In genomic region chr3:38201861-38202656, GRCm38 (mm10) we compare ENCODE assay signal across 9 mouse cellular contexts.
DNase-seq lines count a peak whose midpoint lies in the region; ATAC-seq lines count a peak whose summit lies in the region.
"Had no signal": no experiment of that assay in that cellular context is flagged by ENCODE, and none has a peak within 500 bp of the region (broad histone marks: within the 10 kb centered on the region; RNA-seq: fewer than 3 reads in every experiment).

No protein-coding gene starts in this region.

- H3K4me2 ChIP-seq in forebrain, embryonic 11.5 days (ENCODE audit: low read depth, low read length, severe bottlenecking): no peak overlapping the region
- H3K4me2 ChIP-seq: embryonic facial prominence, embryonic 12.5 days had no signal

- WGBS in forebrain, embryonic 11.5 days: 77% methylated on average over 10 of the region's 10 CpGs

- H3K36me3 ChIP-seq in forebrain, embryonic 11.5 days (ENCODE audit: control insufficient read depth, insufficient read depth, low read length): no peaks in the 10 kb centered on the region
- H3K36me3 ChIP-seq: embryonic facial prominence, embryonic 12.5 days had no signal

- no peak overlapping the region for H3K9ac ChIP-seq in forebrain, embryonic 11.5 days (ENCODE audit: low read length)
- H3K9ac ChIP-seq: embryonic facial prominence, embryonic 12.5 days had no signal

- peak; percentile 23 to 30 for DNase-seq in urinary bladder, adult 18-20 months (ENCODE audit: low spot score in 2 of 2)
- DNase-seq in urinary bladder, postnatal 10 days (ENCODE audit: low spot score): no peak
- peak; percentile 42 for DNase-seq in cerebellum, adult 8-10 months
- DNase-seq in gastrocnemius, postnatal 25 days: peak; percentile 61
- DNase-seq in kidney, postnatal 36 days: peak; percentile 81 to 92
- DNase-seq in lung, adult 18-20 months: peak; percentile 81 to 87
- peak; percentile 69 for DNase-seq in retina, postnatal 1 day
- DNase-seq in forebrain, embryonic 11.5 days (ENCODE audit: low spot score): no peak

- no peaks in the 10 kb centered on the region for H3K4me1 ChIP-seq in forebrain, embryonic 11.5 days (replicated peaks; ENCODE audit: control insufficient read depth, insufficient read depth, low read length)
- H3K4me1 ChIP-seq: embryonic facial prominence, embryonic 12.5 days had no signal

- H3K9me3 ChIP-seq in forebrain, embryonic 11.5 days (ENCODE audit: control insufficient read depth, low read length): no peaks in the 10 kb centered on the region

- no peak for ATAC-seq in forebrain, embryonic 11.5 days (replicated peaks; ENCODE audit: low FRiP score)

- no peak overlapping the region for H3K4me3 ChIP-seq in forebrain, embryonic 11.5 days (ENCODE audit: low read depth, low read length)
- H3K4me3 ChIP-seq: embryonic facial prominence, embryonic 12.5 days had no signal

- H3K27me3 ChIP-seq in forebrain, embryonic 11.5 days (ENCODE audit: control insufficient read depth, insufficient read depth, low read length): no peaks in the 10 kb centered on the region
- H3K27me3 ChIP-seq: embryonic facial prominence, embryonic 12.5 days had no signal

- no peak overlapping the region for H3K27ac ChIP-seq in forebrain, embryonic 11.5 days (ENCODE audit: low read depth, low read length)
- H3K27ac ChIP-seq: embryonic facial prominence, embryonic 12.5 days had no signal

Comparison
In these comparisons a context has a peak if more than half of its experiments do, and no peak if none do; other contexts are left out.
1. DNase-seq: peak in urinary bladder, adult 18-20 months (2 of 2), cerebellum, adult 8-10 months (single experiment), gastrocnemius, postnatal 25 days (single experiment), kidney, postnatal 36 days (2 of 2), lung, adult 18-20 months (2 of 2) and retina, postnatal 1 day (single experiment); none in urinary bladder, postnatal 10 days (single experiment) and forebrain, embryonic 11.5 days (single experiment).